ENCODE assay signal across 7 mouse cellular contexts in genomic region chr15:98880978-98881655, GRCm38 (mm10). TPM values are rescaled to one million over a fixed set of nuclear protein-coding genes. Genes with fewer than 3 reads are reported as not detected.
A peak's percentile ranks its signal among the peaks of the same experiment; 100 is the strongest.
DNase-seq lines count a peak whose midpoint lies in the region; ATAC-seq and TF ChIP-seq lines count a peak whose summit lies in the region.

No protein-coding gene starts in this region.

- peak overlapping the region; percentile 72 for H3K4me3 ChIP-seq in intestine, postnatal 0 days (ENCODE audit: low read depth, low read length)
- H3K4me3 ChIP-seq in midbrain, embryonic 12.5 days: peak overlapping the region; percentile 69
- peak overlapping the region; percentile 96 for H3K4me3 ChIP-seq in small intestine, adult 2 months (ENCODE audit: low read depth, low read length)

- H3K9ac ChIP-seq in intestine, postnatal 0 days (ENCODE audit: low read depth, low read length): peak overlapping the region; percentile 59
- H3K9ac ChIP-seq in midbrain, embryonic 12.5 days (replicated peaks): peak overlapping the region; percentile 78

- TF ChIP-seq CTCF in intestine, postnatal 0 days (IDR thresholded peaks at IDR 0.05; ENCODE audit: low read depth): peak; percentile 69
- peak; percentile 34; the same call in 1 of the 2 replicates for TF ChIP-seq CTCF in small intestine, adult 2 months (IDR thresholded peaks at IDR 0.05; ENCODE audit: extremely low read depth, insufficient read length, insufficient replicate concordance, low read depth, low read length)

- peak; percentile 94 for ATAC-seq in intestine, postnatal 0 days
- peak; percentile 97 for ATAC-seq in midbrain, embryonic 12.5 days (ENCODE audit: low FRiP score, low read depth)

- H3K36me3 ChIP-seq in intestine, postnatal 0 days (ENCODE audit: control insufficient read depth, insufficient read depth): peaks cover 5% of the 10 kb centered on the region
- H3K36me3 ChIP-seq in midbrain, embryonic 12.5 days: no peaks in the 10 kb centered on the region
- H3K36me3 ChIP-seq in small intestine, adult 2 months (ENCODE audit: control insufficient read depth, insufficient read depth, low read length): peaks cover 9% of the 10 kb centered on the region

- no peaks in the 10 kb centered on the region for H3K27me3 ChIP-seq in intestine, postnatal 0 days (replicated peaks; ENCODE audit: control insufficient read depth, insufficient read depth, low read length)
- H3K27me3 ChIP-seq in midbrain, embryonic 12.5 days: no peaks in the 10 kb centered on the region
- H3K27me3 ChIP-seq in small intestine, adult 2 months (ENCODE audit: control insufficient read depth, insufficient read depth, low read length): no peaks in the 10 kb centered on the region

- no peaks in the 10 kb centered on the region for H3K9me3 ChIP-seq in intestine, postnatal 0 days (ENCODE audit: control insufficient read depth)
- no peaks in the 10 kb centered on the region for H3K9me3 ChIP-seq in midbrain, embryonic 12.5 days

- 0 out of 2 replicates have a peak, but pooled peaks cover 3% of the 10 kb centered on the region for H3K4me1 ChIP-seq in intestine, postnatal 0 days (replicated peaks; ENCODE audit: control insufficient read depth, insufficient read depth, low read length)
- H3K4me1 ChIP-seq in midbrain, embryonic 12.5 days: peaks cover 24% of the 10 kb centered on the region
- H3K4me1 ChIP-seq in small intestine, adult 2 months (ENCODE audit: control insufficient read depth, insufficient read depth, insufficient read length, low read length): peaks cover 2% of the 10 kb centered on the region; the same call in 1 of the 2 replicates

- H3K4me2 ChIP-seq in intestine, postnatal 0 days (replicated peaks; ENCODE audit: low read depth): peak overlapping the region; percentile 80
- H3K4me2 ChIP-seq in midbrain, embryonic 12.5 days (replicated peaks): peak overlapping the region; percentile 90

- DNase-seq in adrenal gland, postnatal 10 days: peak; percentile 91
- peak; percentile 97 for DNase-seq in embryo, embryonic 9.5 days (ENCODE audit: extremely low spot score)
- peak; percentile 61 to 81 for DNase-seq in gastrocnemius, postnatal 4 days (ENCODE audit: low spot score in 2 of 2)
- peak; percentile 94 for DNase-seq in left cerebral cortex, postnatal 4 days

- intact Hi-C loops in left cerebral cortex, postnatal 4 days (cut with DNase I): loop anchor here (5.0 kb wide), 1 partner anchor 36 kb away; the partner anchor contains the start of gene Lmbr1l

- 0 out of 2 replicates have a peak, but pooled peaks have one; percentile 19 for TF ChIP-seq POLR2A in small intestine, adult 2 months (IDR thresholded peaks at IDR 0.05; ENCODE audit: low read depth, low read length)

- under 1% methylated on average over 44 of the region's 48 CpGs for WGBS in intestine, postnatal 0 days
- under 1% methylated on average over 47 of the region's 48 CpGs for WGBS in midbrain, embryonic 12.5 days
- WGBS in small intestine, adult 2 months: under 1% methylated on average over 48 of the region's 48 CpGs

- H3K27ac ChIP-seq in intestine, postnatal 0 days (ENCODE audit: low read depth, low read length): peak overlapping the region; percentile 79
- H3K27ac ChIP-seq in midbrain, embryonic 12.5 days (replicated peaks): peak overlapping the region; percentile 87
- H3K27ac ChIP-seq in small intestine, adult 2 months (ENCODE audit: insufficient read depth, low read depth, low read length): peak overlapping the region; percentile 95

RNA-seq across cellular contexts. Expression of gene Kmt2d, which starts 10.1 kb away (rescaled TPM):
- 10 to 100 TPM; 47.5 to 64.2 TPM for total RNA-seq in adrenal gland, postnatal 10 days (2021)
- total RNA-seq in gastrocnemius, postnatal 4 days (2021): 10 to 100 TPM; 63.9 to 68.6 TPM
- polyA plus RNA-seq in intestine, postnatal 0 days (2015; fragmentation: Nextera tagmentation; extraction: Ambion mirVana): 5.3 and 6.5 TPM in 2 replicates
- total RNA-seq in left cerebral cortex, postnatal 4 days (2021): 10 to 100 TPM; 74.2 to 74.4 TPM
- polyA plus RNA-seq in midbrain, embryonic 12.5 days (2016; fragmentation: Nextera tagmentation; extraction: Ambion mirVana): 13.4 and 13.8 TPM in 2 replicates
- polyA plus RNA-seq in small intestine, adult 2 months (2012; rRNA removed): 19.4 and 36.2 TPM in 2 replicates

RNA-seq across cellular contexts. Expression of gene Rhebl1, which starts 13.2 kb away (rescaled TPM):
- total RNA-seq in adrenal gland, postnatal 10 days (2021): 1 to 10 TPM; 2.6 to 4.5 TPM
- 1 to 10 TPM; 2.4 to 3.6 TPM for total RNA-seq in gastrocnemius, postnatal 4 days (2021)
- 9.4 and 9.7 TPM in 2 replicates for polyA plus RNA-seq in intestine, postnatal 0 days (2015; fragmentation: Nextera tagmentation; extraction: Ambion mirVana)
- total RNA-seq in left cerebral cortex, postnatal 4 days (2021): 10 to 100 TPM; 18.3 to 18.4 TPM
- 20.1 and 22.9 TPM in 2 replicates for polyA plus RNA-seq in midbrain, embryonic 12.5 days (2016; fragmentation: Nextera tagmentation; extraction: Ambion mirVana)
- 5.3 and 24.1 TPM in 2 replicates for polyA plus RNA-seq in small intestine, adult 2 months (2012; rRNA removed)

RNA-seq across cellular contexts. Expression of gene Dhh, which starts 17.2 kb away (rescaled TPM):
- 1 to 10 TPM; 2.6 to 3.2 TPM for total RNA-seq in adrenal gland, postnatal 10 days (2021)
- 1 to 10 TPM; 5.0 to 7.8 TPM for total RNA-seq in gastrocnemius, postnatal 4 days (2021)
- 0.88 and 0.93 TPM in 2 replicates for polyA plus RNA-seq in intestine, postnatal 0 days (2015; fragmentation: Nextera tagmentation; extraction: Ambion mirVana)
- total RNA-seq in left cerebral cortex, postnatal 4 days (2021): under 1 TPM; 0.28 to 0.36 TPM
- polyA plus RNA-seq in midbrain, embryonic 12.5 days (2016; fragmentation: Nextera tagmentation; extraction: Ambion mirVana): 0.56 and 0.66 TPM in 2 replicates
- polyA plus RNA-seq in small intestine, adult 2 months (2012; rRNA removed): 0.33 and 0.55 TPM in 2 replicates

RNA-seq across cellular contexts. Expression of gene Lmbr1l, which starts 36.9 kb away (rescaled TPM):
- total RNA-seq in adrenal gland, postnatal 10 days (2021): 10 to 100 TPM; 17.7 to 27.7 TPM
- 10 to 100 TPM; 16.9 to 19.8 TPM for total RNA-seq in gastrocnemius, postnatal 4 days (2021)
- 27.0 and 30.6 TPM in 2 replicates for polyA plus RNA-seq in intestine, postnatal 0 days (2015; fragmentation: Nextera tagmentation; extraction: Ambion mirVana)
- 10 to 100 TPM; 31.4 to 42.2 TPM for total RNA-seq in left cerebral cortex, postnatal 4 days (2021)
- 37.1 and 40.7 TPM in 2 replicates for polyA plus RNA-seq in midbrain, embryonic 12.5 days (2016; fragmentation: Nextera tagmentation; extraction: Ambion mirVana)
- polyA plus RNA-seq in small intestine, adult 2 months (2012; rRNA removed): 183 and 395 TPM in 2 replicates

RNA-seq across cellular contexts. Expression of gene Prkag1, which starts 49.8 kb away (rescaled TPM):
- 10 to 100 TPM; 65.7 to 71.5 TPM for total RNA-seq in adrenal gland, postnatal 10 days (2021)
- 10 to 100 TPM; 42.8 to 42.9 TPM for total RNA-seq in gastrocnemius, postnatal 4 days (2021)
- 67.0 and 67.3 TPM in 2 replicates for polyA plus RNA-seq in intestine, postnatal 0 days (2015; fragmentation: Nextera tagmentation; extraction: Ambion mirVana)
- total RNA-seq in left cerebral cortex, postnatal 4 days (2021): 10 to 100 TPM; 35.0 to 38.1 TPM
- polyA plus RNA-seq in midbrain, embryonic 12.5 days (2016; fragmentation: Nextera tagmentation; extraction: Ambion mirVana): 83.1 and 85.9 TPM in 2 replicates
- polyA plus RNA-seq in small intestine, adult 2 months (2012; rRNA removed): 34.0 and 65.7 TPM in 2 replicates

Comparison
In these comparisons a context has a peak if more than half of its experiments do, and no peak if none do; other contexts are left out.
1. Peak in every context shown above with its lines: DNase-seq, ATAC-seq, H3K4me3 ChIP-seq and H3K27ac ChIP-seq.